Mouse (Mus musculus) cortical plate, adult 2 months (tissue): ENCODE data around the gene Crhr1. TPM values are rescaled to one million over a fixed set of nuclear protein-coding genes. Genes with fewer than 3 reads are reported as not detected.

Experiments
- H3K27ac ChIP-seq: fragments of 200-500 bp; 2 replicates; pipeline ENCODE4 v1.5.1; 2012; ENCODE audit warnings: low read length, control low read depth, inconsistent platforms; ENCODE audit not compliant: insufficient read depth
- H3K4me1 ChIP-seq: fragments of 200-500 bp; 2 replicates; pipeline ENCODE4 v1.6.1; 2011; ENCODE audit warnings: low read length; ENCODE audit not compliant: control insufficient read depth, insufficient read depth
- H3K4me3 ChIP-seq: fragments of 200-500 bp; 2 replicates; pipeline ENCODE4 v1.5.1; 2011; ENCODE audit warnings: mild to moderate bottlenecking, low read length, control low read depth; ENCODE audit not compliant: insufficient read depth
- CTCF ChIP-seq: fragments of 200-500 bp; IDR thresholded peaks from 2 replicates; pipeline ENCODE4 v1.5.1; 2011; ENCODE audit warnings: mild to moderate bottlenecking, control low read depth, low read length; ENCODE audit not compliant: insufficient read depth; ENCODE audit errors: extremely low read depth
- POLR2A ChIP-seq: fragments of 200-500 bp; IDR thresholded peaks from 2 replicates; pipeline ENCODE4 v1.6.1; 2011; ENCODE audit warnings: mild to moderate bottlenecking, low read length, control low read depth; ENCODE audit not compliant: insufficient read depth; ENCODE audit errors: extremely low read depth
- polyA plus RNA-seq: library from polyadenylated mRNA; depleted of rRNA; stranded (reverse); fragments of >200 nt; gene quantifications from 2 replicates; pipeline ENCODE4 v1.2.3, GENCODE M21; 2012

Gene Crhr1
- polyA plus RNA-seq, 1 experiment = 33.1 TPM

DNA sequence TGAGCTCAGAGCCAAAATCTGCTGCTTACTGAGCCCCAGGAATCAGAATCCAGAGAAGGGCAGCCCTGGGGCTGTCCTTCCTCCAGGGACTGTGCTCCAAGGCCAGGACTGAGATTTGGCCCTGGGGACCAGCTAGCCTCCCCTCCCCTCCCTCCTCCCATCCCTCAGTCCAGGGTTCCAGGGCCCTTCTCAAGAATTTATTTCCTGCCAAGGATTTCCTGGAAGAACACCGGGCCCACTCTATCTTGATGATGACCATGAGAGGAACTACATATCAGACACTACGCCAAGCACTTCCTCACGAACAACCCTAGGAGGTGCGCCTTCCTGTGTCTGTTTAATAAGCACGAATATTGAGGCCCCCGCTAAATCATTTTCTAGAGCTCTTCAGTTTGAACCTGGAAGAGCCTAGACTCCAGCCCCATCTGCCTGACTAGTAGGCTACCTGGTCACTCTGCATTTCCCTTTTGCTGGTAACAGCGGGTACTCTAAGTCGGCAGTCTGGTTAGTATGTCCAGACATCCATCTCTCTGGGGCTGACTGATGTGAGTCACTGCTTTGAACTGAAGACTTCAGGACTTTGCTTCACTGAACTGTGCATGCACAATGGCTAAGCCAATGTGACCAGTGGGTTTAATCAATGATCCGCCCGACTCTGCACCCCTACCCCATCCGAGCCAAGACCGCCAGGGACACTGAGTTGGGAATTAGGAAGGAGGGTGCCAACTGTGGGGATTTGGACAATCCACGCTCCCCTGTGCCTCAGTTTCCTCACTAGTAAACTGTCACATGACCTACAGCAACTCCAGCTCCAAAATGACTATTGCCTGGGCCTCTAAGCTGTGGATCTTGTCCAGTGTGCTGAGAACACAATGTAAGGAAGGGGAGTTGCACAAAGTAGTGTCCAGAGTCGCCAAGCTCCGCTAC is 1.7 kb upstream of the Crhr1 start:
- no peaks in the 10 kb centered on the region for H3K4me1 ChIP-seq
- TF ChIP-seq CTCF = no peak
- TF ChIP-seq POLR2A = no peak
- H3K4me3 ChIP-seq = no peak overlapping the region
- H3K27ac ChIP-seq = no peak overlapping the region

DNA sequence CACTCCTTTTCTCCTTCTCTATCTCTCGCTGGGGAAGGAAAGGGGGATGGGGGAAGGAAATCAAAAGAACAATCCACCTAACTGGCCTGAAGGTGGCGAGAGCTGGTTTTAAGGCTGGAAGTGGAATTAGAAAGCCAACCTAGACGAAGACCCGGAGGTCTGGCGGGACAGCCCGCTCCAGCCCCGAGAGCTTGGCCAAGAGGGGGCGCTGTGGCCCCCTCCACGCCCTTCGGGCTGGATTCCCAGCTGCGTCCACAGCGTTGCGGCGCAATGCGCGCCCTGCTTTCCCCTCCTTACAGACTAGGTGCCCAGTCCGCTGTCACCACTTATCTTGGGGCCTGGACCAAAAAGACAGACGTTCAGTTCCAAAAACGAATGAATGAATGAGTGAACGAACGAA is 899 bp upstream of the Crhr1 start:
- H3K27ac ChIP-seq = no peak overlapping the region
- no peaks in the 10 kb centered on the region for H3K4me1 ChIP-seq
- TF ChIP-seq CTCF (peak; percentile 30; the same call in 1 of the 2 replicates), POLR2A (no peak)
- peak overlapping the region; percentile 84 for H3K4me3 ChIP-seq

- TF ChIP-seq POLR2A (no peak), CTCF (no peak)
- peak overlapping the region; percentile 84 for H3K4me3 ChIP-seq
- no peaks in the 10 kb centered on the region for H3K4me1 ChIP-seq
- peak overlapping the region; percentile 18; the same call in 1 of the 2 replicates for H3K27ac ChIP-seq
These were observed 858 bp downstream of the Crhr1 start for GRCm38 (mm10) chr11:104133442-104133983.

GRCm38 (mm10) chr11:104138976-104139375 is 6.3 kb downstream of the Crhr1 start:
- no peak for TF ChIP-seq POLR2A
- no peak for TF ChIP-seq CTCF
- Histone ChIP-seq H3K4me3 (no peak overlapping the region), H3K4me1 (no peaks in the 10 kb centered on the region), H3K27ac (no peak overlapping the region)

DNA sequence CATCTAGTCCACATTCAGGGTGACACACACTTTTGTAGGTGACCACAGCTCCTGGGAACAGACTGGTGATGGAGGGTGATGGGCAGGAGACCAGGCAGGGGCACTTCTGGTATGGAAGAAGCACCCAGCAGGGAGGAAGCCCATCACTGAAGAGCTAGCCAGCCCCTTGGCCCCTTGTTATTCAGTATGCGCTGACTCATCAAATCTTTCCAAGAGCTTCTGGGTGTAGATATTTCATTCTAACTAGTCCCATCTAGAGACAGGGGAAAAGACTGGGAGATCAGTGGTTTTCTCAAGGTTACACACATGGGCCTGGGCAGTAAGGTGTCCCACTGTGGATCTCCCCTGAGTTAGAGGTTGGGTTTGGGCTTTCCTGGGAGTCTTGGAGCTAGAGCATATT is 12.3 kb downstream of the Crhr1 start:
- H3K4me1 ChIP-seq = no peaks in the 10 kb centered on the region
- no peak overlapping the region for H3K4me3 ChIP-seq
- no peak overlapping the region for H3K27ac ChIP-seq
- TF ChIP-seq POLR2A = no peak
- TF ChIP-seq CTCF = no peak

DNA sequence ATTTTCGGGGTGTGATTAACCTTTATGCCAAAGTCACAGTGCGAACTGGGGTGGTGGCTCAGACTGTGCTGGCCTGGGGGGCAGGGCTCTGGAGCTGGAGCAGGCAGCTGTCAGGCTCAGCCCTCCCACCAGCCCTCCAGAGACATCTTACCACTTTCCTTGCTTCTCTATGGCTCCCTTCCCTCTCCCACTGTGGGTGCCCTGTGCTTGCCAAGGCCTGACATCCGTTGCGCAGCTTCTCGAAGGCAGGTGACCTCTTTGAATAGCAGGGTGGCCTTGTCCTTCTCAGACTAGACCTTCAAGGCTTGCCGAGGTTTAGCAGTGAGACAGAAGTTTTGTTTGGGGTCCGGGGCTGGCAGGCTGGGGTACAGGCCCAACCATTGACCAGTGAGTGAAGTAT is 16.1 kb downstream of the Crhr1 start:
- Histone ChIP-seq H3K4me3 (no peak overlapping the region), H3K27ac (no peak overlapping the region), H3K4me1 (no peaks in the 10 kb centered on the region)
- no peak for TF ChIP-seq CTCF
- no peak for TF ChIP-seq POLR2A

DNA sequence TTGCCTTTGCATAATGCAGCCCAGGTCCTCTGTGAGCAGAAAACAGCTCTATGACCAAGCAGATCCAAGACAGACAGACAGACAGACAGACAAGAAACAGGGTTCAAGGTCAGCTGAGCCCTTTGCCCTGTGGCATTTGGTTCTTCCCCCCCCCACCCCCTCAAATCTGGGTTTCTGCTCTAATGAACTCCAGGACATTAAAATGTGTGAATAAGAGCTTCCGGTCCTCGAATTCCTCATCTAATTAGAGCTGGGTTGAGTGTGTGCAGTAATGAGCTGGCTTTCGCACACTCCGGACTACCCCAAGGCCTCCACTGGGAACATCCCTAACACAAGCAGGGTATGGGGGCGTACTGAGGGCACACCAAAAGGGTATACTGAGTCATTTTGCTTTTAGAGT is 18.3 kb downstream of the Crhr1 start:
- no peaks in the 10 kb centered on the region for H3K4me1 ChIP-seq
- no peak for TF ChIP-seq CTCF
- TF ChIP-seq POLR2A = no peak
- H3K4me3 ChIP-seq = no peak overlapping the region
- no peak overlapping the region for H3K27ac ChIP-seq

DNA sequence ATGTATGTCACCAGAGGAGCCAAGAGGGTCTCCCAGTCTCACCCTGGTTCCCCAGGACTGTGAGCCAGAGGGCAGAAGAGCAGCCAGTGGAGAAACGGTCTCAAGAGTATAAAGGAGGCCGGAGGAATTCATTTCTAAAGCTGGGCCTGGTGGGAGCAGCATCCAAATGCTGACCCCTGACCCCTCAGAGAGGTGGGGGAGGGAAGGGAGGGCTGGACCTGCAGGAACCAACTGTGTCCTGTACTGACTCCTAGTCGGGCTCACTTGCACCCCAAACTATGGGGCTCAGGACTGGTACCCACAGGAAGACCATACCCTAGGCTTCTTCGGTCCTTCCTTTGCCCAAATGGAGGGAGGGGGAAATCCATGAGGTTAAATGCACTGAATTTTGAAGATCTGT is 21.7 kb downstream of the Crhr1 start:
- 0 out of 2 replicates have a peak, but pooled peaks cover 2% of the 10 kb centered on the region for H3K4me1 ChIP-seq

GRCm38 (mm10) chr11:104154820-104155635 is 22.4 kb downstream of the Crhr1 start:
- Histone ChIP-seq H3K4me1 (0 out of 2 replicates have a peak, but pooled peaks cover 2% of the 10 kb centered on the region), H3K27ac (no peak overlapping the region), H3K4me3 (no peak overlapping the region)
- TF ChIP-seq POLR2A (no peak), CTCF (no peak)

More for the DNA sequence above, 21.7 kb downstream of the Crhr1 start:
- Histone ChIP-seq H3K4me3 (no peak overlapping the region), H3K27ac (no peak overlapping the region)
- TF ChIP-seq POLR2A (no peak), CTCF (no peak)
